Mouse (Mus musculus) gastrocnemius, postnatal 14 days (tissue): Measurements from ENCODE around the gene Map3k3. TPM values are rescaled to one million over a fixed set of nuclear protein-coding genes. Genes with fewer than 3 reads are reported as not detected.

Source experiments
- DNase-seq: peaks from one replicate; pipeline ENCODE4 v3.0.0; 2021; ENCODE audit warnings: mixed read lengths
- intact Hi-C: fragments of 180-260 bp; cut with DNase I; formaldehyde crosslinking; loops from one replicate; pipeline ENCODE4 v1.15.1; 2025; ENCODE audit warnings: low total_unique reads
- long read RNA-seq, 2 experiments: library from polyadenylated mRNA; stranded (forward); transcript quantifications; one replicate each; pipeline ENCODE4 v2.0.0; 2021
- total RNA-seq, 2 experiments: library from RNA; stranded (reverse); gene quantifications; 2 replicates each; pipeline ENCODE4 v1.2.3; 2021

Gene Map3k3
- total RNA-seq: 10 to 100 TPM; 22.1 to 22.7 TPM
- long read RNA-seq, experiment 1, transcript Map3k3-201 (16 exons, 3,450 nt): major isoform, 9 of 13 reads
- long read RNA-seq, experiment 1, partial matches to known transcripts: 0 of 13 reads
- long read RNA-seq, experiment 1, other reads (novel, unspliced or antisense): 4 of 13 reads
- long read RNA-seq, experiment 2, transcript Map3k3-201 (16 exons, 3,450 nt): major isoform, 21 of 30 reads
- long read RNA-seq, experiment 2, partial matches to known transcripts: 7 of 30 reads
- long read RNA-seq, experiment 2, other reads (novel, unspliced or antisense): 2 of 30 reads

DNA sequence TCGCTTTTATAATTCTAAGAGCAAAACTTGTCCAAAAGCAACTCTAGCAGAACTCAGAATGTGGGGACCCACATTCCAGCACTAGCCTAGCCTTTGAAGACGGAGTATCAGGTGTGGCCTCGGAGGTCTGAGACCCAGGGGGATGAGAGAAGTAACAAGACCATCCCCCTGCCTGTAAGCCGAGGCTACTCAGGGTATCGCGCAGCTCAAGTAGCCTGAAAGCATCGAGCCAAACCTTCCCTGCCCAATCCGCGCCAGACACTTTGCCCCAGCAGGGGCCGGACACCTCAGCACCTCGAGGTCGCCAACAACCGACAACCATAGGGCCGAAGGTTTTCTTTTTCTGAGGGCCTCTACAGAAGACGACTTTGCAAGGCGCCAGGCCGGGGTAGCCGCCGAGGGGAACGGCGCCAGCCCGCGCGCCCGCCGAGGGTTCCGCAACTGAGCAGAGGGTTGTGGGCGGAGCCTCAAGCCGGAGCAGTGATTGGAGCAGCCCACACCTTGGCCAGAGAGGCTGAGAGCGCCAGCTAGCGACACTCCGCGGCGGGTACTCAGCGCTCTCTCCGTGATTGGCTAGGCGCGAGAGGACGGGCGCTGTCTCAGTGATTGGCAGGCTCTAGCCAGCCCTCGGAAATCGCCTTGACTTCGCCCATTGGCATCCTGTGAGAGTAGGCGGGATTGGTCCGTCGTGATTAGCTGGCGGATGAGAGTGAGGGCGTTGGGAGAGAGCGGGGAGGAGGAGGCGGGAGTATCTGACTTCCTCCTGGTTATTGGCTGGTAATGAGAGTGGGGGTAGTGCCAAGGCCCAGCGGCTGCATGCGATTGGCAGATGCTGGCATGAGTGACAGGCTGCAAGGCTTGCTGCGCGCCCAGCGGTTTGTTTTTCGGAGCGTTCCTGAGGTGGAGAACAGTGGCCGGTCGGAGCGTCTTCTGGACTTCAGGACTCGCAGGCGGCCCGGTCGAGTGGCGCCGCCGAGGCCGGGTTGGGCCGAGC is at the start of gene Map3k3:
Gene Map3k3, plus strand, starts transcription at position 906 of the 994 bp plus-strand sequence.
- intact Hi-C loops: no loop called here
- DNase-seq: peak; percentile 98

DNA sequence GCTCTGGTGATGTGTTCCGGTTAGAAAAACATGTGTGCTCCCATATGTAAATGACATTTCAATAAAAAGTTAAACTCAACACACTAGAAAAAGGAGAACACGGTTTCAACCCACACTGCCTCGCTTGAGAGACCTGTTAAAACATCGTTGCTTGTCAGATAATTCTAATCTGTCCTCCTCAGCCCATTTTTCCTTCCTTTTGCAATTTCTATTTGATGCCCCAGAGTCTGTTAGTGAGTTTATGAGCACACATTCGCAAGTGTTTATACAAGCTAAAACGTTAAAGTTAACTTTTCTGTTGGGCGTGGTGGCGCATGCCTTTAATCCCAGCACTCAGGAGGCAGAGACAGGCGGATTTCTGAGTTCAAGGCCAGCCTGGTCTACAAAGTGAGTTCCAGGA is 49.4 kb upstream of the Map3k3 start:
- DNase-seq: no peak
- intact Hi-C loops: no loop called here

DNA sequence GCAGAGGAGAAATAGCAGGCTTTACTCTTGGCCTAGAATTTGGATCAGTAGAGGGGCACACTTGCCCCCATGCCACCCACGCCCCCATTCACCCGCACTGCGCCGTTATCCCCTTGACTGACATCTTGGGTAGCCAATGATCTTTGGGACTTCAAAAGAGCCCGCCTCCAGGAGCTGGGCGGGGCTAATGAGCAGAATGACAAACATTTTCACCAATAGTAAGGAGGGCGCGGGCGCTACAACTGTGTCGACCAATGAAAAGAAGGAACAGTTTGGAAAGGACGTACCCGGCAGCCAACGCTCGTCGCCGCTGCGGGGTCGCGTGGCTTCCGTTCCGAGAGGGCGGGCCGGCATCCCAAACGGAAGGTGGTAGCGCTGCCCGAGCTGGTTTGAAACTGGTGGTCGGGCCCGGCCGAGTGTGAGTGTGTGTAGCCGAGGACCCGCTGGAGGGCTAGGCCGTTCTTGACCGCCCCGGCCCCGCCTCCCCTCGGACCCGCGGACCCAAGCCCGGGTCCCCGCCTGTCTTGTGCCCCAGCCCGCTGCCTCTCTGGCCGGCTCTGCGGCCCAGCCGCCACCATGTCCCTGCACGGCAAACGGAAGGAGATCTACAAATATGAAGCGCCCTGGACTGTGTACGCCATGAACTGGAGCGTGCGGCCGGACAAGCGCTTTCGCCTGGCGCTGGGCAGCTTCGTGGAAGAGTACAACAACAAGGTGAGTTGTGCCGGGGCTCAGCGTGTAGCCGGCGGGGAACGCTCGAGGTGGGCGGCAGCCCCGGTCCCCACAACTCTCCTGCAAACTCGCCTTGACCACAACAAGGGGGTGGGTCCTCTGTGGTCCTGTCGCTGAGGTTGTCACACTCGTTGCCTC is 47.6 kb upstream of the Map3k3 start, which contains the start of gene Dcaf7:
Gene Dcaf7, plus strand, starts transcription at position 325 of the 870 bp plus-strand sequence.
- DNase-seq: peak; percentile 95
- intact Hi-C loops: no loop called here

DNA sequence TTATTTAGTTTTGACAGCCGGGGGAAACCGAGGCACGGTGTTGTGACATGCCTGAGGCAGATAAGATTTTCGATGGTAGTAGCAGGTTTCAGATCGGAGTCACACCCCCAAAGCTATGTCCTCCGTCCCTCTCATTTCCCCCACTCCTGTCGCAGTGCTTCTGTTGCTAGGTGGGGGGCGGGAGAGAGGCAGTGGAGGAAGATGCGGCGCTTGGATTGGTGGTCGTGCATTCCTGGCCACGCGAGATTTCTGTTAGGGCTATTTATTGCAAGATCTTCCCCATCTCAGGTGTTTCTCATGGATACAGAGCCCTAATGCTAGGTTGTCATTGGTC is 47.0 kb upstream of the Map3k3 start:
- no peak for DNase-seq
- intact Hi-C loops: no loop called here

DNA sequence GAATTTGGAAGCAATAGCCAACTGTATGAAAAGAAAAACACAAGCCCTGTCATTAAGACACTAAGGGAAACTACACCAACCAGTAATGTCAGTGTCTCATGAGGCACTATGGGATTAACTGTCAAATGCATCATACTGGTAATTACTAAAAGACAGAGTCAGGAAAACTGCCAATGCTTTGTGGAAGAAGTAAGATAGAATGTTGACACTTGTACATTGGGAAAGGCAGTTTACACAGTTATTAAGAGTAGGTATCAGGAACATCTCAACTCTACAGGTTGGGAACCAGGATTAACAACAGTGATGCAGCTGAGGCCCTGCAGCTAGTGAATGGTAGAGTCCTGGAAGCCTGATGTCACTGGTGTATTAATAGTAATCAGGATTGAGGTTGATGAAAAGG is 40.1 kb upstream of the Map3k3 start:
- no peak for DNase-seq
- intact Hi-C loops: no loop called here

DNA sequence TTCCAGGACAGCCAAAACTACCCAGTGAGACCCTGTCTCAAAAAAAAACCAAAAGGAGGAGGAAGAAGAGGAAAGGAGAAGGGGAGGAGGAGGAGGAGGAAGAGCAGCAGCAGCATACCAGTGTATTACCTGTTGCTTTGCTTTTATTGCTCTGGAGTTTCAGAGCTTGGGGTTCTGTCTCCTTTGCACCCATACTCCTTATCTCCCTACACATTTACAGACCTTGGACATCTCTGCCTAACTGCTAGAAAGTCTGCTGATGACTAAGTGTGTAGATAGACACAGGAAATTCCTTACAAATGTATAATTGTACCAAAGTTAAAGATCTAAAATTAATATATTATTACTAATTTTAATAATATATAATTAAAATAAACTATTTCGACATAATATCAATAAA is 39.2 kb upstream of the Map3k3 start:
- DNase-seq: no peak
- intact Hi-C loops: no loop called here

DNA sequence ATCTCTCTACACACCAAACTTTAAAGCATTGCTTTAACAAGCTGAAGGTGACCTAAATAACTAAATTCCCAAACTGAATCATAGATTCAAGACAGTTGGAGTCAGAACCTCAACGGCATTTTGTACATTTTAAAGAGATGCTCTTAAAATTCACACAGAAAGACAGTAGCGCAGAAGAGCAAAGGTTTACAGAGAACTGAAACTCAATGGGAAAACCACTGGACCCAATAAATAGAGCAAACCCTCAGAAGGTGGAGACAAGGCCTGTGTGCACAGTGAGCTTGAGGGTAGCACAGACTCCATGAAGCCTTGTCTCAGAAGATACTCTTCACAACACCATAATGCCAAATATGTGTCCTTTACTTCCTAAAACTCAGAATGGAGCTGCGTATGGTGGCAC is 38.6 kb upstream of the Map3k3 start:
- intact Hi-C loops: no loop called here
- no peak for DNase-seq

DNA sequence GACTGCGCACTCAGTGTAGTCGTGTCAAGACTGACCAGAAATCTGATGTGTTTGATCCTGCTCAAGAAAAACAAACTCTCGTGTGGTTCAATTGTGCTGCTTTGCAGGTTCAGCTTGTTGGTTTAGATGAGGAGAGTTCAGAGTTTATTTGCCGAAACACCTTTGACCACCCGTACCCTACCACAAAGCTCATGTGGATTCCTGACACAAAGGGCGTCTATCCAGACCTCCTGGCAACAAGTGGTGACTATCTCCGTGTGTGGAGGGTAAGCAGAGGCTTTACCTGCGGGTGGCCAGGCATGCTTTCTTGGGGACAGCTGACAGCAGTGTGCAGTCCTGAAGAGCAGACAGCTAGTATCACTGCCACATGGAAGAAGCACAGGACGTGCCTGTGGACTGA is 37.8 kb upstream of the Map3k3 start:
- intact Hi-C loops: no loop called here
- no peak for DNase-seq

DNA sequence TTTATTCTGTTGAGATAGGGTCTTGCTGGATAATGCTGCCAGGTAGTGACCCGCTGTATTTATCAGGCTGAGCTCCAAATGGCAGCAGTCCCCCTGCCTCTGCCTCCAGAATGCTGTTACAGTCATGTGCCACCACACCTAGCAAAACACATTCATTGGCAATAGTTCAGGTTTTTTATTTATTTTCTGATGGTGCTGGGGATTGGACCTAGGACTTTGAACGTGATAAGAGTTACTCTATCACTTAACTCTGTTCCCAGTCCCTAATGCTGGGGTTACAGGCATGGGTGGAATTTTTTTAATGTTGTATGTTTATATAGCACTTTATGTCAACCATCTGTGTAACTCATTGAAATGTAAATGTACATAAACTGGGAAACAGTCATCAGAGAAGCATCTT is 30.5 kb upstream of the Map3k3 start:
- no peak for DNase-seq
- intact Hi-C loops: no loop called here

DNA sequence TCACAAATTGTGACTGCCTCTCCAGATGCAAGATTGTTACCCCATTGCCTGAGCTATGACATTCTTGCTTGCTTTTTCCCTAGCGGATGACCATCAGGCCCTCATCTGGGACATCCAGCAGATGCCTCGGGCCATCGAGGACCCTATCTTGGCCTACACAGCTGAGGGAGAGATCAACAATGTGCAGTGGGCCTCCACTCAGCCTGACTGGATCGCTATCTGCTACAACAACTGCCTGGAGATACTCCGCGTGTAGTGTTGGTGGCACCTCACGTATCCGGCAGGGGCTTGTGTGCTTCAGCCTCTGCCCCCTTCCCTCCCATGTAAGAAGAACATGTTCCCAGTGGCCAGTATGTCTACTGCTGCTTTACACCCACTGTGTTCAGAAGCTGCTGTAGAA is 29.8 kb upstream of the Map3k3 start:
- DNase-seq: no peak
- intact Hi-C loops: no loop called here

DNA sequence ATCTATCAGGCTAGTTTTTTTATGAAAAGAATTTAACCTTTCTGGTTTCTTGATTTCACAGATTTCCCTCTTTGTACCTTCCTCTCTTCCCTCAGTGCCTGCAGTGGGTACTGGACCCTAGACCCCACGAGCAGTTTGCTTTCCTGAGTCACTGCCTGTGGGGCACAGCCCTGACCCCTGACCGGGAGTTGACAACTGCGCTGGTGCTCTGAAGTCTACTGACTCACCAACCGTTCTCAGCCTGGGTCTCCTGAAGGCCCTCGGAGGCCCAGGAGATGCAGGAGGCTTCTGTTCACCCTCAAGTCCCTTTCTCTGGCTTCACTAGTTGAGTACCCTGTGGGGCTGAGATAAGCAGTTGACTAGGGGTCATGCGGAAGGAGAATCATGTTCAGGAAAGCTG is 29.1 kb upstream of the Map3k3 start:
- DNase-seq: no peak
- intact Hi-C loops: no loop called here

DNA sequence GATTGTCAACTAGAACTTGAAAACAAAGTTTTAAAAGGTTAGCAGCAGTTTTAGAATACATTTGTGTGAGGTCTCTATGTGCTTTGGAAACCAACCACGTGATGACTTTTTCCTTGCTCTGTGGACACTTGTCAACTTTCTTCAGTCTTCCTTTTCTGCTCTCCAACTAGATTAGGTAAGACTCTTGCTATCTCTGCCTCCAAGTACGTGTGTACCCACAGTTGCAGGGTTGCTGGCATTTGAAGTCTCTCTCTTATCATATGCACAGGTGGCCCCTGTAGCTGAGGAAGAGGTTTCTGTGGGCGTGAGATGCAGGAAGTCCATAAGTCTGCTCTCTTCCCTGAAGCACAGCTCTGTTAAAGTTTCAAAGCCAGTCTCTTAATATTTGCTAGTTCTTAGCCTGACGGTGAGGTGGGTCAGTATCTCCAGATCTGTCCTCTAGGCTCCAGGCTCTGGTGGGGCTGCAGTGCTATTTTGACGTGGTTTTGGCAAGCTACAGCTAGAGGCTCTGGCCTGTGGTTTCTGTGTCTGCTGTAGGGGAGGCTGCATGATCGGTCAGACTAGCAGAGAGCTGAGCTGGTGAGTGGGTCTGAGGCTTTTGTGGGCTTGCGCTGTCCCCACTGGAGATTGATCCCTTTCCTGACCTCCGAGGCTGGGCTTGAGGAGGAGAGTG is 27.5 kb upstream of the Map3k3 start:
- DNase-seq: no peak
- intact Hi-C loops: no loop called here

DNA sequence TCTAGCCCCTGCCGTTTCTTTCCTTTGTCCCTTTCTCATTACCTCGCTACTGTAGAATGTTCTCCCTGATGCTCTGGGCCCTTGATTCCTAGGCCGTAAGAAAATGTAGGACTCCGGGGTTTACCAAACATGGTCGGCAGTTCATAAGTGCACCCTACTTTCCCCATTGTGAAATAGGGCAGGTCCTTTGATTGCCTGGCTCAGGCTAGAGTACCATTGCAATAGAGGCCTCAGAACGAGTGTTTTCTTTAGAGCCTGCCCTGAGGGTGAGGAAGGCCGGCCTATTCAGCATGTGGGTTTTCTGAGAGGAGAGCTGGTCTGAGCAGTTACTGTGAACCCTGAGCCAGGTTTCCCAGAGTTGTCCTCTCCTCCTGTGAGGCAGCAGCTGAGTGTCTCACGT is 26.4 kb upstream of the Map3k3 start:
- DNase-seq: no peak

DNA sequence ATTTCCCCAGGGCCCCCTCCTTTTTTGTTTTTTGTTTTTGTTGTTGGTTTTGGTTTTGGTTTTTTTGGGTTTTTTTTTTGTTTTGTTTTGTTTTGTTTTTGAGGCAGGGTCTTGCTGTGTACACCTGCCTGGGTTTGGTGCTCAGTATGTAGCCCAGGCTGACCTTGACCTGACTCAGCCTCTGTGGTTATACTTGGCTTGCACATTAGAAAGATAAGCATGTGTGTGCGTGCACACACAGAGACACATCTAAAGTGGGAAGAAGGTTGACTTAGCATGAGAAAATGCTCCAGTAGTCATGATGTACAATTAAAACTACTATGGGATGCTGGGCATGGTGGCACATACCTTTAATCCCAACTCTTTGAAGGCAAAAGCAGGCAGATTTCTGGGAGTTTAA is 23.9 kb upstream of the Map3k3 start:
- intact Hi-C loops: no loop called here

More for the DNA sequence above, 26.4 kb upstream of the Map3k3 start:
- intact Hi-C loops: no loop called here

DNA sequence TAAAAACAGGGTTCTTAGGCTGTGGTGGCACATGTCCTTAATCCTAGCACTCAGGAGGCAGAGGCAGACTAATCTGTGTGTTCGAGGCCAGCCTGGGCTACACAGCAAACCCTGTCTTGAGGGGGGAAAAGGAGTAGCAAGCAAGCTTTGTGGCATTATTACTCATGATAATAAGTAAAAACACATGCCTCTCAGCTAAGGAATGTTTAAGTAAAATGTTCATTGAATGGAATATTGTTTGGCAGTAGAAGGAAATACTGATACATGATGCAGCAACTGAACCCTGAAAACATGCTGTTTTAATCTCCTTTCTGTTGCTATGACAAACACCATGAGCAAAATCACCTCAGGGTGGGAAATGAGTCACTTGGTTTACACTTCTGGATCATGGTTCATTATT is 23.1 kb upstream of the Map3k3 start:
- DNase-seq: no peak
- intact Hi-C loops: no loop called here

More for the DNA sequence above, 23.9 kb upstream of the Map3k3 start:
- DNase-seq: no peak

DNA sequence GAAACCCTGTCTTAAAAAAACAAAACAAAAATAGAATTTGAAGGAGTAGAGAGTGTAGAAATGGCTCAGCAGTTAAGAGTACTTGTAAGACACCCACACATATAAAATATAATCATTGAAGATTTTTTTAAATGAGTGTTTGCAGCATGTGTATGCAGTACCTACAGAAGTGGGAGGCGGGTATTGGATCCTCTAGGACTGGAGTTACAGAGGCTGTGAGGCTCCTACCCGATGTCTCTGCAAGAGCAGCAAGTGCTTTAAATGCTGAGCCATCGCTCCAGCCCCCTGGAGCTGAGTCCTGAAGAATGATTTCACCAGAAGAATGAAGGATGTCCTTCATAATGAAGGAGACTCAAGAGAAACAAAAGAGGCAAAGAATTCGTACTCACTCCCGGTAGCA is 20.7 kb upstream of the Map3k3 start:
- intact Hi-C loops: no loop called here
- no peak for DNase-seq

DNA sequence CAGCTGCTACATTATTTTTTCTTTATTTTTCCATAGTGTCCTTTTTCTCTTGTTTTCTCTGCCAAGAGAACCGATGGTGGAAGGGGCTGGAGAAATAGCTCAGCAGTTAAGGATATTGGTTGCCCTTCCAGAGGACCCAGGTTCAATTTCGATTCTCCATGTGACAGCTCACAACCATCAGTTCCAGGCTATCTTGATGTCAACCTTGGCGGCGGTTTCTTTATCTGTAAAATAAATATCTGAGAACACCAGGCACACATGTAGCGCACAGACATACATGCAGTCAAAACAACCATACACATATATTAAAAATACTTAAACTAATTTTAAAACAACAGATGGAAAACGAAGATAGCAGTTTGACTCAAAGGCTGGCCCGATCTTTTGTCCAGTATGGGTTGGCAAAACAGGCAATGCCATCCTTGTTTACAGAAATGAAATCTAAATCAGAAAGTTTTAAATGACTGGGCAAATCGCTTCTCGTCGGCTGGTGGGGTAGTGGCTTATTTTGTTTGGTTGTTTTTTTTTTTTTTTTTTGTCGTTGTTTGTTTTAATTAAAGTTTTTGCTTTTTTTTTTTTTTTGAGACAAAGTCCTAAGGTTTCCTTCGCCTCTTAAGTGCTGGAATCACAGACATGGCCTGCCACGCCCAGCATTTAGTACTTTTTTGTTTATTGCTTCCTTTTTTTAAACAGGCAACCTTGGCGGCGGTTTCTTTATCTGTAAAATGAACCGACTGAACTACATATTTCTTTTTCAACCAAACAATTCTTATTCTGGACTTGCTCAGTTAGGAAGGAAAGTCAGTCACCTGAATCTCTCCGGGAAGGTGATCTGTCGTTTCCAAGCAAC is 19.1 kb upstream of the Map3k3 start:
- no peak for DNase-seq
- intact Hi-C loops: no loop called here

DNA sequence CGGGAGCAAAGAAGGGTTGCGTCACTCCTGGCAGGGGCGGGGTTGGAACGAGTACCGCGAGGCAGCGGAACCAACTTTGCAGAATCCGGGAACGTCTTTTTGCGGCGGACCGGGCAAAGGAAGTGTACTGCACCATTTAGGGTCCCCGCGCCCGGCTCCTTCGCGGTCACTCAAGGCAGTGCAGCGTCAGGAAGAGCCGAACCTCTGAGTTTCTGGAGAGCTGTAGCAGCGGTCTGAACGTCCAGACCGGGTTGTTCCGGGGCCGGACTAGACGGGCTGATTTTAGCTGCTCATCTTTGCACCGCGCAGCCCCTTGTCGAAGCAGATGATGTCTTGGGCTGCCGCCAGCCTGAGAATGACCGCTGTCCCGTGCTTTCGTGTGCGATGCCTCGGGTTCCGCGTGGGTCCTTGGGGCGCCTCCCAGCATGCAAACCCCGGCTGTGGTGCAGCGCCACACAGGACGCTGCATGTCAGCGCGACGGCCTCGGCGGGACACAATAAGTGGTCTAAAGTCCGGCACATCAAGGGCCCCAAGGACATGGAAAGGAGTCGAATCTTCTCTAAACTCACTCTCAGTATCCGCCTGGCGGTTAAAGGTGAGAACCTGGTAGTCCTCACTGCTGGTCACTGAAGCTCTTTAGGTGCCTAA is 18.4 kb upstream of the Map3k3 start, which contains the start of gene Taco1:
Gene Taco1, plus strand, starts transcription at position 139 of the 649 bp plus-strand sequence.
- DNase-seq: peak; percentile 95
- intact Hi-C loops: no loop called here
